ENCODE assay signal across 10 mouse cellular contexts in genomic region chr3:58089344-58090139, GRCm38 (mm10).
A peak's percentile ranks its signal among the peaks of the same experiment; 100 is the strongest.
DNase-seq lines count a peak whose midpoint lies in the region; ATAC-seq lines count a peak whose summit lies in the region.
"Had no signal": no experiment of that assay in that cellular context is flagged by ENCODE, and none has a peak within 500 bp of the region (broad histone marks: within the 10 kb centered on the region; RNA-seq: fewer than 3 reads in every experiment).

No protein-coding gene starts in this region.

- H3K4me3 ChIP-seq in heart, embryonic 13.5 days: no peak overlapping the region
- H3K4me3 ChIP-seq: limb, embryonic 12.5 days had no signal

- H3K4me1 ChIP-seq in heart, embryonic 13.5 days: peaks cover 4% of the 10 kb centered on the region; the same call in 1 of the 2 replicates
- H3K4me1 ChIP-seq: limb, embryonic 12.5 days had no signal

- H3K9me3 ChIP-seq in heart, embryonic 13.5 days: no peaks in the 10 kb centered on the region
- H3K9me3 ChIP-seq: limb, embryonic 12.5 days had no signal

- H3K27ac ChIP-seq in heart, embryonic 13.5 days (replicated peaks): 0 out of 2 replicates have a peak overlapping the region, but pooled peaks have one; percentile 0
- H3K27ac ChIP-seq: limb, embryonic 12.5 days; macrophage had no signal

- no peaks in the 10 kb centered on the region for H3K36me3 ChIP-seq in heart, embryonic 13.5 days
- H3K36me3 ChIP-seq: limb, embryonic 12.5 days had no signal

- H3K4me2 ChIP-seq in heart, embryonic 13.5 days: no peak overlapping the region
- H3K4me2 ChIP-seq: limb, embryonic 12.5 days had no signal

- no peak for DNase-seq in heart, adult 8-10 months (ENCODE audit: low spot score)
- DNase-seq in right cerebral cortex, adult 2 months (ENCODE audit: low spot score in 2 of 2): peak; percentile 37 to 47
- DNase-seq in right cerebral cortex, postnatal 4 days: no peak
- peak; percentile 72 to 83 for DNase-seq in kidney, adult 8-10 months
- DNase-seq in telencephalon, adult 2 months (ENCODE audit: low read depth, low spot score): peak; percentile 50
- DNase-seq in adipocyte (ENCODE audit: low spot score): no peak
- no peak for DNase-seq in spleen, adult 12 weeks (ENCODE audit: low spot score)

- no peaks in the 10 kb centered on the region for H3K27me3 ChIP-seq in heart, embryonic 13.5 days (replicated peaks)
- H3K27me3 ChIP-seq: limb, embryonic 12.5 days had no signal

- 76% methylated on average over 24 of the region's 24 CpGs for WGBS in heart, embryonic 13.5 days

- no peak overlapping the region for H3K9ac ChIP-seq in heart, embryonic 13.5 days
- H3K9ac ChIP-seq: limb, embryonic 12.5 days had no signal

- no peak for ATAC-seq in heart, embryonic 13.5 days (ENCODE audit: extremely low read depth, insufficient number of reproducible peaks, low FRiP score, low TSS enrichment)

Comparison
In these comparisons a context has a peak if more than half of its experiments do, and no peak if none do; other contexts are left out.
1. DNase-seq: peak in right cerebral cortex, adult 2 months (2 of 2), kidney, adult 8-10 months (2 of 2) and telencephalon, adult 2 months (single experiment); none in heart, adult 8-10 months (single experiment), right cerebral cortex, postnatal 4 days (single experiment), adipocyte (single experiment) and spleen, adult 12 weeks (single experiment).